Mouse (Mus musculus) liver, embryonic 14.5 days (tissue): ENCODE measurements around the gene Col4a1. TPM values are rescaled to one million over a fixed set of nuclear protein-coding genes. Genes with fewer than 3 reads are reported as not detected.

Source experiments
- ATAC-seq: fragments of 200-750 bp; cut with Nextera tagmentation; 2 replicates; pipeline ENCODE4 v1.8.0; 2017; ENCODE audit warnings: moderate number of reproducible peaks, mild to moderate bottlenecking, moderate library complexity; ENCODE audit not compliant: insufficient read depth
- DNase-seq, 3 experiments: peaks; one replicate each; pipeline ENCODE4 v3.0.0-alpha.2; 2012 to 2013; ENCODE audit warnings: low read depth in 3 of 3, low spot score in 3 of 3
- H3K27ac ChIP-seq: fragments of 300-500 bp; sonication (generic); 2 replicates; pipeline ENCODE4 v1.5.1; 2014; ENCODE audit warnings: moderate library complexity, mild to moderate bottlenecking, control low read depth, inconsistent platforms
- H3K27me3 ChIP-seq: fragments of 300-500 bp; sonication (generic); 2 replicates; pipeline ENCODE4 v1.6.1; 2014; ENCODE audit warnings: mild to moderate bottlenecking, low read length, moderate library complexity; ENCODE audit not compliant: control insufficient read depth, insufficient read depth
- H3K36me3 ChIP-seq: fragments of 300-500 bp; sonication (generic); replicated peaks from 2 replicates; pipeline ENCODE4 v1.6.1; 2014; ENCODE audit warnings: low read depth; ENCODE audit not compliant: control insufficient read depth, insufficient read depth
- H3K4me1 ChIP-seq, 2 experiments: fragments of 200-500 bp in 1 of 2; fragments of 300-500 bp in 1 of 2; sonication (generic) in 1 of 2; replicated peaks; 2 replicates each; pipeline ENCODE4 v1.6.1; 2012 to 2014; ENCODE audit warnings: antibody characterized with exemption in 1 of 2, inconsistent platforms in 1 of 2, low read length in 1 of 2; ENCODE audit not compliant: control insufficient read depth in 2 of 2, insufficient read depth in 2 of 2
- H3K4me2 ChIP-seq: fragments of 300-500 bp; sonication (generic); 2 replicates; pipeline ENCODE4 v1.6.1; 2014; ENCODE audit warnings: low read depth, mild to moderate bottlenecking, control low read depth, moderate library complexity
- H3K4me3 ChIP-seq, 2 experiments: fragments of 200-500 bp in 1 of 2; fragments of 300-500 bp in 1 of 2; sonication (generic) in 1 of 2; 2 replicates each; pipeline ENCODE4 v1.5.1; 2012 to 2014; ENCODE audit warnings: low read depth in 2 of 2, low read length in 2 of 2, mild to moderate bottlenecking in 2 of 2, control low read depth in 1 of 2, inconsistent platforms in 1 of 2, moderate library complexity in 1 of 2; ENCODE audit not compliant: insufficient read depth in 1 of 2
- H3K9ac ChIP-seq: fragments of 300-500 bp; sonication (generic); replicated peaks from 2 replicates; pipeline ENCODE4 v1.6.1; 2014; ENCODE audit warnings: mild to moderate bottlenecking, control low read depth, moderate library complexity
- H3K9me3 ChIP-seq: fragments of 300-500 bp; sonication (generic); 2 replicates; pipeline ENCODE4 v1.6.1; 2016; ENCODE audit warnings: low read length, mixed read lengths; ENCODE audit not compliant: control insufficient read depth
- CTCF ChIP-seq: IDR thresholded peaks from 2 replicates; pipeline ENCODE4 v1.5.1; 2016; ENCODE audit warnings: antibody characterized with exemption, low read depth, control low read depth
- EP300 ChIP-seq: IDR thresholded peaks from 2 replicates; pipeline ENCODE4 v1.6.1; 2016; ENCODE audit warnings: antibody characterized with exemption, low read depth
- WGBS: fragments of 180-500 bp; shearing (Covaris S2); extraction: QIAGEN DNeasy Blood & Tissue Kit; methylation state at CpG from one replicate; pipeline ENCODE4 v1.1.7; 2014; ENCODE audit not compliant: insufficient replicate concordance; 5-methylcytosine and 5-hydroxymethylcytosine counted together
- polyA plus RNA-seq, 2 experiments: library from polyadenylated mRNA; depleted of rRNA in 1 of 2; stranded (reverse) in 1 of 2; unstranded in 1 of 2; fragments of >200 nt; fragmentation: Nextera tagmentation in 1 of 2; extraction: Ambion mirVana in 1 of 2; gene quantifications; 2 replicates each; pipeline versions ENCODE4 v1.2.1 to v1.2.3; 2012 to 2014

Col4a1 gene
- polyA plus RNA-seq, 2 experiments, result 13.5 to 16.3 TPM

DNA sequence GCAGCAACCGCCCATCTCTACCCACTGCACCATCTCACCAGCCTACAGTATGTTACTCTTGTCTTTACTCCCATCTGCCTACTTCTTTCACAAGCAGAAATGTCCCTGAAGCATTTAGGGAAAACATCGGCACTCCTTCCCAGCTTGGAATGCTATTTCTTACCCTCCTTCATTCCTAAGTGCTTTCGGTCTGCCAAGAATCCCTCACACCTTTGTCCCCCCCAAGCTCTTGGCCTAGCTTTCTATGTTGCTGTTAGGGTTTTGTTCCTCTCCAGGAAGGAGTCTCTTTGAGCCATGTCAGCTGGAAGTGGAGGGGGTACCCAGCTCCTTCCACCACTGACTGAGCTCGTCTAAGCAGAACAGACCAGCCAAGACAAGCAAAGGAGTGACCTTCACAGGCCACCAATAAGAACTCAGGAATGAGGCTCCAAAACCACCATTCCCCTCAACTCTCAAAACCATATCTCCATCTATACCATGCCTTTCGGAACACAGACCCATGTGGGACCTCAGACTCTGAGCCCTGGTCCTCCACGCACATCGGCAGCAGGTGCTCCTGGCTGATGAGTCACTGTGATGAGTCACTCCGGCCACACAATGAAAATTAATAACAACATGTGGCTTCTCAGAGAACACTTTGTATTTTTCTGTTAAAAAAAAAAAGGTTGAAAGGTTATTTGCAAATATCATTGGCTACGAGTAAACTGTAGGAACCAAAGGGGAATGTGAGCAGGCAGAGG is 156.9 kb downstream of the Col4a1 start:
- Histone ChIP-seq H3K9me3 (no peaks in the 10 kb centered on the region), H3K4me3 (no peak overlapping the region), H3K27me3 (no peaks in the 10 kb centered on the region), H3K9ac (no peak overlapping the region), H3K27ac (no peak overlapping the region), H3K4me2 (no peak overlapping the region), H3K36me3 (no peaks in the 10 kb centered on the region), H3K4me1 (no peaks in the 10 kb centered on the region)
- WGBS, result 69% methylated on average over 9 of the region's 9 CpGs
- no peak for DNase-seq
- ATAC-seq, result no peak
- TF ChIP-seq EP300, result no peak
- no peak for TF ChIP-seq CTCF

DNA sequence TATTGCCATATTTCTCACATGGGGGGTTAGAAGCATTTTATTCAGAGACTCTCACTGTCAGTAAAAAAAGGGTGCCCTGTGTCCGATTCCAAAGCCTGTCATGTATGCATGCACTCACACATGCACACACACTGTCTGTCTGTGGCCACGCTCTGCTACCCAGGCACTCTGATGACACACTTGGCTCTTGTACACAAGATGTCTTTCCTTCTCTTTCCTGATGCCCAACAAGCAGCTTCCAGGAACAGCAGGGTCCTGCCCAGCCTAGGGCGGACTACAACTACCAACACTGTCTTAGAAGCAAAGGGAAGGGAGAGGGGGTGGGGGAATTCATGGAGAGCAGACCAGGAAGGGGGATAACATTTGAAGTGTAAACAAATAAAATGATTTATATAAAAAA is 162.4 kb downstream of the Col4a1 start:
- TF ChIP-seq CTCF, result no peak
- TF ChIP-seq EP300, result no peak
- ATAC-seq (no peak), DNase-seq (no peak)
- Histone ChIP-seq H3K4me2 (no peak overlapping the region), H3K9ac (no peak overlapping the region), H3K27me3 (no peaks in the 10 kb centered on the region), H3K4me1 (no peaks in the 10 kb centered on the region), H3K36me3 (no peaks in the 10 kb centered on the region), H3K4me3 (no peak overlapping the region), H3K9me3 (no peaks in the 10 kb centered on the region), H3K27ac (no peak overlapping the region)
- 49% methylated on average over 3 of the region's 3 CpGs for WGBS

DNA sequence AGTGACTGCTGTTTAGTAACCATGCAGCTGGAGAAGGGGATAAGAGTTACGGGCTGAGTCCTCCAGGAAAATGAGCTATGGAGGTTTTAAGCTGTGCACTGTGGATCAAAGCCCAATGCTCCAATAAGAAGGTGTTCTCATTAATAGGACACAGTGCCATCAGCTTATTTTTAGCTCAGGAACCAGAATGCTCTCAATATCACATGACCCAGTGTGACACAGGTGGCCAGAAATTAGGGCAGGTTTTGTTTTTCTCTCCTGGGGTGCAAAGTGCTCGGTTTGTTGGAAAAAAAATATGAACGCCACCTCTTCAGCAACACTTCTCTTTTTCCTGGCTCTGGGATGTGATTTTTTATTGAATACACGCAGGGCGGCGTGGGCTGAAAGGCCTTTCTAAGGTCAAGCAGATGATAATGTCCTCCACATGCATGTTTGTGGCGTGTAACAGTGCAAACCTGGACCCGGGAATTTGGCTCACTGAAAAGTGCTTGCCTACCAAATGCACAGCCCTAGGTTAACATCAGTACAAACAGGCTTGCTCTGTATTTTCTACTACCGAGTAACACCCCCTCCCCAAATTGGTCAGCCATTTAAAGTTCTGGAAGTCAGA is 163.3 kb downstream of the Col4a1 start:
- WGBS, result 61% methylated on average over 9 of the region's 9 CpGs

DNA sequence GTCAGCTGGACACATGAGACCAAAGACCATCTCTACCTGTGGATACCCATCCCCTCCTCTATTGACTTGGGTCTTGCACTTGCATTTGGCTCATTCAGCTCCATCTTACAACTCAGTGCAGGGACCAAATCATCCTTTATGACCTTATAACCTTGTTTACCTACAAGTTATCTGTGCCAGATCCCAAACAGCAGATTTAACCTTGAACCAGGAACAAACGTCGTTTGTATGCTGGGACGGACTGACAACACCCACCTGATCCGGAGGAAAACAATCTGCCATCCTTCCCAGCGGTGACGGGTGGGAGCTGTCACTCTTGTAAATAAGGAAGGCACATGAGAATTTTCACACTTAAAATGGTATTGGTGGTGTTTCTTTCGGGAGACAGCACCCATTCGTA is 163.8 kb downstream of the Col4a1 start:
- no peaks in the 10 kb centered on the region for H3K36me3 ChIP-seq
- no peaks in the 10 kb centered on the region for H3K27me3 ChIP-seq
- no peak overlapping the region for H3K27ac ChIP-seq
- H3K4me3 ChIP-seq, result no peak overlapping the region
- DNase-seq (no peak), ATAC-seq (no peak)
- 61% methylated on average over 8 of the region's 8 CpGs for WGBS
- no peak for TF ChIP-seq EP300
- TF ChIP-seq CTCF, result no peak
- H3K4me1 ChIP-seq, result no peaks in the 10 kb centered on the region
- no peak overlapping the region for H3K9ac ChIP-seq
- no peak overlapping the region for H3K4me2 ChIP-seq
- no peaks in the 10 kb centered on the region for H3K9me3 ChIP-seq

More for the DNA sequence above, 163.3 kb downstream of the Col4a1 start:
- Histone ChIP-seq H3K36me3 (no peaks in the 10 kb centered on the region), H3K9ac (no peak overlapping the region), H3K4me1 (no peaks in the 10 kb centered on the region), H3K4me2 (no peak overlapping the region), H3K4me3 (no peak overlapping the region), H3K9me3 (no peaks in the 10 kb centered on the region), H3K27ac (no peak overlapping the region), H3K27me3 (no peaks in the 10 kb centered on the region)
- DNase-seq (no peak), ATAC-seq (no peak)
- TF ChIP-seq EP300, result no peak
- no peak for TF ChIP-seq CTCF

Other genes starting within 250 kb of the Col4a1 start
- gene Col4a2, start within 50 bp of the Col4a1 start, polyA plus RNA-seq (2012; rRNA removed), result 4.7 TPM in 2 replicates
- 4.9 and 5.3 TPM in 2 replicates for gene Col4a2, start within 50 bp of the Col4a1 start, polyA plus RNA-seq (2014; fragmentation: Nextera tagmentation; extraction: Ambion mirVana)
- gene Rab20, start 165.9 kb upstream of the Col4a1 start, polyA plus RNA-seq (2012; rRNA removed), result 2.7 and 2.8 TPM in 2 replicates
- gene Rab20, start 165.9 kb upstream of the Col4a1 start, polyA plus RNA-seq (2014; fragmentation: Nextera tagmentation; extraction: Ambion mirVana), result 2.9 and 3.1 TPM in 2 replicates
- gene Naxd, start 184.7 kb upstream of the Col4a1 start, polyA plus RNA-seq (2012; rRNA removed), result 26.9 and 29.8 TPM in 2 replicates
- 31.9 and 33.0 TPM in 2 replicates for gene Naxd, start 184.7 kb upstream of the Col4a1 start, polyA plus RNA-seq (2014; fragmentation: Nextera tagmentation; extraction: Ambion mirVana)
- 18.2 and 18.8 TPM in 2 replicates for gene Cars2, start 238.0 kb upstream of the Col4a1 start, polyA plus RNA-seq (2012; rRNA removed)
- gene Cars2, start 238.0 kb upstream of the Col4a1 start, polyA plus RNA-seq (2014; fragmentation: Nextera tagmentation; extraction: Ambion mirVana), result 15.4 and 15.5 TPM in 2 replicates
- gene Ing1, start 242.7 kb upstream of the Col4a1 start, polyA plus RNA-seq (2012; rRNA removed), result 9.3 and 15.6 TPM in 2 replicates
- gene Ing1, start 242.7 kb upstream of the Col4a1 start, polyA plus RNA-seq (2014; fragmentation: Nextera tagmentation; extraction: Ambion mirVana), result 13.2 and 14.2 TPM in 2 replicates